Mouse (Mus musculus): ENCODE measurements around the gene Notch1.

DNA sequence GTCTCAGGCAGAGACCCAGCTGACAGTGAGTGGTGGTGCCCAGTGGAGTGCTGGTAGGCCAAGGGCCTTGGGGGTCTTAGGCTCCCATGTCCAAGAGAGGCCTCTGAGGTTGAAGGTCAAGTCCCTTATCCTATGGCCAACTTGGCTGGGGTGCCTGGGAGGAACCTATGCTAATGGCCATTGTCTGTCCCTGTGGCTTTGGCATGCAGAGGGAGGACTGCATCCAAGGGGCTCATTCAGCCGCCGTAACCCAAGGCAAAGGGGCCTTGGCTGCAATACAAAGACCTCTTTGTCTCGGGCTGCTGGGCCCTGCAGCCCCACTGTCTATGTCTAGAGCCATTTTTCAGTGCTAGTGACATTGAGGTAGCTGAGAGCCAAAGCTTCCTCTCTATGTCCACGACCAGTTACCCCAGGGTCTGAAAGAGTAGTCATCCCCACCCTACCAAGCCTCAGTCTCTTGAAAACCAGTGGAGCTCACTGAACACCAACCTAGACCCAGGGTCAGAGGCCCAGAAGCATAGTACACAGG lies 19.1 kb upstream of the Notch1 start:
- TF ChIP-seq EP300 (IDR thresholded peaks at IDR 0.05; ENCODE audit: low read depth) (no peak), CTCF (IDR thresholded peaks at IDR 0.05; ENCODE audit: low read depth) (no peak)
